Mouse (Mus musculus): ENCODE measurements around the gene Sppl2c. TPM values are rescaled to one million over a fixed set of nuclear protein-coding genes. Genes with fewer than 3 reads are reported as not detected.
"Not testable (repeated sequence)": the region's sequence is repeated elsewhere in the genome, so short reads cannot be mapped to it uniquely, and the experiment has no call there.

The Sppl2c gene
- total RNA-seq, 2 experiments from 2014 or later: not detected

DNA sequence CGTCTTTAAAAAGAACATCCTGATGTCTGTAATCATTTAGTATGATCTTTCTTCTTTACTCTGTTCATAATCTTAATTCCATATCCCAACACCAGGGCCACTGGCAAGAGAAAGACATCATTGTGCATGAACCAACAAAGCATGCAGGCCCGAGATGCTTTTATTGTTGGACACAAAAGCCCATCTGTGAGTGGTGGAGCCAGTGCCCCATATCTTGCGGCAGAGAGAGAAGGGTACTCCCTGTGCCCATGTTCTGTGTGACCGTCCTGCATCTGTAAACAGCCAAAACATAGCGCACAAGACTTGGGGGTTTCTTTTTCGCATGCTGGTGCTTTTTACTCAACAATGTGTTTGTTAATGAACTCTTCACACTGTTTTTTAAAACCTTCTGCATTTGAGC, 25.1 kb downstream of the Sppl2c start:
- intact Hi-C loops (cut with DNase I): no loop called here
- no peak for TF ChIP-seq CTCF (IDR thresholded peaks at IDR 0.05)
- Histone ChIP-seq H3K27ac (no peak overlapping the region), H3K4me3 (no peak overlapping the region)
- DNase-seq: no peak

DNA sequence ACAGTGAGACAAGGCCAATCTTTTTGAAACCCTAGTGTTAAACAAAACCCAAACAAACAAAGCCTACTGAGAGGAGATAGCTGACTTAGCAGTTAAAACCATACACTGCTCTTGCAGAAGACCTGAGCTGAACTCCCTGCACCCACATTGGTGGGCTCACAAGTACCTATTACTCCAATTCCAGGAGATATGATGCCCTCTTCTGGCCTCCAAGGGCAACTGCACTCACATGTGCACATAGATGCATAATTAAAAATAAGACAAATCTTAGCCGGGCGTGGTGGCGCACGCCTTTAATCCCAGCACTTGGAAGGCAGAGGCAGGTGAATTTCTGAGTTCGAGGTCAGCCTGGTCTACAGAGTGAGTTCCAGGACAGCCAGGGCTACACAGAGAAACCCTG, 28.0 kb downstream of the Sppl2c start:
- H3K27ac ChIP-seq; DNase-seq; H3K4me3 ChIP-seq; intact Hi-C loops (cut with DNase I): not testable (repeated sequence)

DNA sequence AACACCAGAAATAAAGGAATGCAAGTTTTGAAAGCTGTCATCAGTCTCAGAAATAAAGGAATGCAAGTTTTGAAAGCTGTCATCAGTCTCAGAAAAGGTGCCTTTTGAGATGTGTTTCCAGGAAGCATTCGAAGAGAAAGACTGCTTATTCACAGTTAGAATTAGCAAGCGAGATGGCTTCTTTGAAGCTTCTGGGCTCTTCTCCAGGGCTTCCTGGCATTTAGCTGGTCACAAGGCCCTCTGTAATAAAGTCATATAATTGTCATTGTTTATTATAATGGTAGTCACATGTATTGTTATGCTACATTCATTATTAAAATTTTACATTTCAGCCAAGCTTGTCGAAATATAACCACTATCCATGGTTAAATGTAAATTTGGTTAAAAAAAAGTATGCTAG, 31.9 kb downstream of the Sppl2c start:
- H3K4me3 ChIP-seq: no peak overlapping the region
- intact Hi-C loops (cut with DNase I): no loop called here
- no peak for DNase-seq
- H3K27ac ChIP-seq: no peak overlapping the region
- TF ChIP-seq CTCF (IDR thresholded peaks at IDR 0.05): no peak

DNA sequence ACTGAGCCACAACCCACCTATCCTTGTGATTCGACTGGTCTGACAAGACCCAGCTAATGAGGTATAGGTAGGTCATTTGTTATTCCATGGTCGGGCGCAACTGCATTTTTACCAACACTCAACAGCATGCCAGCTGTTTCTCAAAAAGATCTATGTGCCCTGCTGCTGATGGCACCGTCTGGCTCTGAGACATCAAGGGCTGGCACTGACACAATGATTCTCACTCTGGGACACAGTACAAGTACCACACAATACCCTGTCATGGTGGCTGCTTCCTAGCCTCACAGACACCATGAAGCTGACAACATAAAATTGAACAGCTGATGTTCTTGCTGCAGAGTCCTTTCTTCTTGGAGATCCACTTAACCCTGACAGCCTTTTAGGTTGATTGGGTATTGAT, 34.2 kb downstream of the Sppl2c start:
- no peak overlapping the region for H3K4me3 ChIP-seq
- H3K27ac ChIP-seq: no peak overlapping the region
- intact Hi-C loops (cut with DNase I): no loop called here
- DNase-seq: no peak
- no peak for TF ChIP-seq CTCF (IDR thresholded peaks at IDR 0.05)

DNA sequence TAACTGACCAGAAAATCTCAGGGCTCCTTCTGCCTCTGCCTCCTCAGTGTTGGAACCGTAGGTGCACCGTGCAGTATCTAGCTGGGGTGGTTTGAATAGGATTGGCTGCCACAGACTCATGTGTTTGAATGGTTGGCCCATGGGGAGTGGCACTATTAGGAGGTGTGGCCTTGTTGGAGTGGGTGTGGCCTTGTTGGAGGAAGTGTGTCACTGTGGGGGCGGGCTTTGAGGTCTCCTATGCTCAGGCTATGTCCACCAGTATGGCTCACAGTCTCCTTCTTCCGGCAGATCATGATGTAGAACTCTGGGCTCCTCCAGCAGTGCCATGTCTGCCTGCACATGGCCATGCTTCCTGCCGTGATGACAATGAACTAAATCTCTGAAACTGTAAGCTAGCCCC, 35.6 kb downstream of the Sppl2c start:
- no peak overlapping the region for H3K27ac ChIP-seq
- intact Hi-C loops (cut with DNase I): no loop called here
- no peak overlapping the region for H3K4me3 ChIP-seq
- DNase-seq: no peak
- TF ChIP-seq CTCF (IDR thresholded peaks at IDR 0.05): no peak

DNA sequence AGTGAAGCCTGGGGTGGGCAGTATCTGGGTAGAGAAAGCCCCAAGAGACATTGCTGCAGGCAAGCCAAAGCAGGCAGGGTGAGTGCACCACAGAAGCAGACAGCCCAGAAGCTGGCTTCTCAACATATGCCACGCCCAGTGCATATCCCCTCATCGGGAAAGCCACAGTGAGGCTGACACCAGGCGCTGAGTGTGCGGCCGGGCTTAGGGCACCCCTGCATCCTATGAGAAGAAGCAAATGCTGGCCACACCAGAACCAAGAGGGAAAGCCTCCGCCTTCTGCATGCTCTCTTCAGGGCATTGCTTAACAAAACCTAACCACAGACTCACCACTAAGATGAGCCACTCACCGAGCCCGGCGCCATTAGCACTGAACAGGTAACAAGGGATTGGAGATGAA, 37.2 kb downstream of the Sppl2c start:
- Histone ChIP-seq H3K4me3 (no peak overlapping the region), H3K27ac (no peak overlapping the region)
- DNase-seq: no peak
- intact Hi-C loops (cut with DNase I): no loop called here
- TF ChIP-seq CTCF (IDR thresholded peaks at IDR 0.05): no peak

DNA sequence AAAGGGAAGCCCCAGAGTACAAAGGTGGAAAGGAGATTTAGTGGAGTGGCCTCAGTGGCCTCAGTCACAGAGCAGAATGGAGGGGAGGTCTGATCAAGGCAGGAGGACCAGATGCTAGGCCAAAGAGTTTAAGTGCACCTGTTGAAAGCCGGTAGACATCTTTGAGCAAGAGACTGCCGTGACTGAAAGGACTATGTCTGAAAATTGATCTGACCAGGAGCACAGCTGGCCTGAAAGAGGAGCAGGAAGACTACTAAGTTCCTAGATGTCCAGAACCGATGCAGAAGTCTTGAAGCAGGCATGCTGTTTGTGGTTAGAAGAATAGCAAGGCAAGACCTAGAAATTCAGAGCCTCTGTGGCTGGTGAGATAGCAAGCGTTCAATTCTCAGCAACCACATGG, 43.3 kb downstream of the Sppl2c start:
- no peak for DNase-seq
- intact Hi-C loops (cut with DNase I): no loop called here
- Histone ChIP-seq H3K27ac (peak overlapping the region; percentile 25; the same call in 1 of the 2 replicates), H3K4me3 (no peak overlapping the region)
- TF ChIP-seq CTCF (IDR thresholded peaks at IDR 0.05): no peak; the same call in 1 of the 2 replicates

DNA sequence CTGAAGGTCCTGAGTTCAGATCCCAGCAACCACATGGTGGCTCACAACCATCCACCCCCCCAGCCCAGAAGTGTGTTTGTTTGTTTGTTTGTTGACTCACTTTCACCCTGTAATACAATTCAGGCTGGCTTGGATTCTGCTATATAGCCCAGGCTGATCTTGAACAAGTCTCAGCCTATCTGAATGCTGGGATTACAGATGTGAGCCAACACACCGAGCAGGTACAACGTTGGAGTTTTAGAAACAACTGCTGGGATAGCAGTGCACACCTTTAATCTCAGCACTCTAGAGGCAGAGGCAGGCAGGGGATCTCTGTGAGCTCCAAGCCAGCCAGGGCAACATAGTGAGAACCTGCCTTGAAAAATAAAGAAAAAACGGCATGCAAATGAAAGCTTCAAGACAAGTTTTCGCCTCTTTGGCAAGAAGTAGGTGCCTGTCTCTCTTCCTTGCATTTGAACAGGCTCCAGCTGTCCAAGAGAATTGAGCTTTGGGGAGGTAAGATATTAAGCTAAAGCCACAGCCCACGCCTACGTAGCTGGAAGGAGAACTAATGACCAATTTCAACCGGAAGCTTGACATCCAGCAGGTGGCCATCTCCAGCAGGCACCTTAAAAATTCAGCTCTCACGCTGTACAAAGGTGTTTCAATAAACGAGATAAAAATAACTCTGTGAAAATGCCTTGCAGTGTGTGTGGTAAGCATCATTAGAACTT, 44.1 kb downstream of the Sppl2c start:
- no peak for DNase-seq
- H3K27ac ChIP-seq: peak overlapping the region; percentile 96
- peak overlapping the region; percentile 82 for H3K4me3 ChIP-seq
- TF ChIP-seq CTCF (IDR thresholded peaks at IDR 0.05): peak; percentile 40
- intact Hi-C loops (cut with DNase I): loop anchor here (10.0 kb wide), 1 partner anchor 235 kb away; the partner anchor contains the start of gene Kansl1

DNA sequence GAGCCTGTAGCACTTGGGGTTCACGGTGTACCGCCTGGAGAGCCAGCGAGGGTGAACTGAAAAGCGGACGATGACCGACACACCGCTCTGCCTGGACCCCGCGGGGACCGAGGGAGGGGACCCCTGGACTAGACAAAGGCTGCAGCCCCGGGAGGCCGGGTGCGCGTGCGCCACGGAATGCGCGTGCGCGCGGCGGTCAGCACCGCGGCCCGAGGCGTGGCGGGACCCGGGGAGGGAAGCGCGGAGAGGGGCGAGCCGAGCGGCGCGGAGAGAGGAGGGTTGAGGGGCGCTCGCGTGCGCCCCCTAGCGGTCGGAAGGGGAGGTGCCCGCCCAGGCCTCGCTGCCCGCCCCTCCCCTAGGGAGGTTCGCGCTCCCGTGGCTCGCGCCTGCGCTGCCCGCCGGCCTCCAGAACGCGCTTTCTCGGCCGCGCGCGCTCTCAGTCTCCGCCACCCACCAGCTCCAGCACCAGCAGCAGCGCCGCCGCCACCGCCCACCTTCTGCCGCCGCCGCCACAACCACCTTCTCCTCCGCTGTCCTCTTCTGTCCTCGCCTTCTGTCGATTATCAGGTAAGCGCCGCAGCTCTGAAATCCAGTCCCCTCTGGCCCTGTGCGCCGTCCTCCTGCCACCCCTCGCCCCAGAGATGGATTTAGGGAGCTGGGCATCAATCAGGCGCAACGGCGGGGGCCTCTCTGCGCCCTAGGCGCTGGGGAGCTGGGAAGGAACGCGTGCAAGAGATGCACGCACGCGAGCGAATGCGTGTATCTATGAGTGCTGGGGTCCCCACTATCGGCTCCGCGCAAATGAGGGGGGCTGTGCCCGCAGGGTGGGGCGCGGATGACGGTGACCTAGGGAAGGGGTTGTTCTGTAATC, 45.1 kb downstream of the Sppl2c start, which contains the start of gene Mapt:
Gene Mapt, plus strand, starts transcription at position 350 of the 871 bp plus-strand sequence.
- TF ChIP-seq CTCF (IDR thresholded peaks at IDR 0.05): no peak; the same call in none of the 2 replicates
- intact Hi-C loops (cut with DNase I): loop anchor here (1.0 to 10.0 kb wide), 2 partner anchors 47 to 234 kb away; partner anchors contain the start of gene Kansl1
- DNase-seq: peak; percentile 94
- Histone ChIP-seq H3K4me3 (peak within 1 kb of the TSS; percentile 82), H3K27ac (peak within 1 kb of the TSS; percentile 96)

DNA sequence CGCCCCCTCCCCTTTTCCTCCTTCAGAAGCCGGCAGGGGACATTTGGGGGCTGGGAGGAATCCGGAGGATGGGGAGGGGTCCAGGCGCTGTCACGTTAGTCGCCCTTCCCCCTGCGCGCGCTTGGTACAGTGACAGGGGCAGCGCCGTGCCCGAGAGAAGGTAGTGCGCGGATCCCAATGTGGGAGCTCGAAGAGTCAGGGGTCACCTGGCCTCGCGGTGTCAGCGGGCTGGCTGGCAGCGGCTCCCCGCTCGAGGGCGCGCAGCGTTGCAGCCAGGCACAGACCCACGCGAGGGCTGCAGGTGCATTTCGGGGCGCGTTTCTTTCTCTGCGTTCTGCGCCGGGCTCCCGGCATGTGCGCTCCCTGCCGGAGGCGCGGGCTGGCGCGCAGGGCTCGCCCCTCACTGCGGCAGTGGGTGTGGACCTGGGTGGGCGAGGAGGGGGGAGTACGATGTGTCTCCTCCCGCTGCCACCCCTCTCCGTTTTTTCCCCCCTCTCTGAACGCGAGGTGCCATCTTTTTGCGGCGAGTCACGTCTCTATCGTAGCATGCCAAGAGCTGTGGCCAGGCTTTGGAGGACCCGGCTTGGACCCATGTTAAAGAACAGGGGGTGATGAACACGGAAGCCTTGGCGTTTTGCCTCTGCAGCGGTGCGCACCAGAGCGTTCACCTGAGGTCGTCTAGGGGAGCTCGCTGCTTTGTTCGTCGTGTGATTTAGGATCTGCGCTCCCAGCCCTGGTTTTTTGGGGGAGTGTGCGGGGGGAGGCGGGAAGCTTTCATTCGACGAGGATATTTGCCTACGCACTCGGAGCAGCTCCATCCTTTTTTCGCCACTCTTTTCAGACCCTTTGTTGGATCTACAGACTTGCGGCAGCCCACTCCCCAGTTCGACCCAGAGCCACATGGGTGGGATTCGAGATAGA, 46.3 kb downstream of the Sppl2c start:
- Histone ChIP-seq H3K4me3 (peak overlapping the region; percentile 82), H3K27ac (peak overlapping the region; percentile 96)
- peak; percentile 15; the same call in 1 of the 2 replicates for TF ChIP-seq CTCF (IDR thresholded peaks at IDR 0.05)
- DNase-seq: peak; percentile 77
- intact Hi-C loops (cut with DNase I): loop anchor here (10.0 kb wide), 1 partner anchor 232 kb away; the partner anchor contains the start of gene Kansl1

DNA sequence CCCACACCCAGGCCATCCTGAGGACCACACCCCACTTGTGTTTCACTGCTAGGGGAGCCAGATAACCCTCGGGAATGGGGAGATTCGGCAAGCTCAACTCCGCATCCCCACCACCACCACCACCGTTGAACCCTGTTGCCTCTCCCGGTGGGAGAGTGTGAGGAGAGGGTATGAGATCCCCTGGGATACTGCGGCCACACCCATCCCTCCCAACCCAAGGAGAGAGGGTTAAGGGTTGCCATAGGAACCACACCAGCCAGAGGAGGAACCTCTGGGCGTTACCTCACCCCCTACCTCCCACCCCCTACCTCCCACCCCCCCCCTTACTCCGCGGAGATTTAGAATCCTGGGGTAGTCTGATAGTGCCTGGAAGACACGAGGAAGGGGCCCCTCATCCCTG, 47.0 kb downstream of the Sppl2c start:
- H3K27ac ChIP-seq: peak overlapping the region; percentile 96; the same call in 1 of the 2 replicates
- H3K4me3 ChIP-seq: peak overlapping the region; percentile 82
- TF ChIP-seq CTCF (IDR thresholded peaks at IDR 0.05): no peak
- DNase-seq: no peak
- intact Hi-C loops (cut with DNase I): loop anchor here (10.0 kb wide), 1 partner anchor 232 kb away; the partner anchor contains the start of gene Kansl1

Measured in gastrocnemius, adult 2 months (tissue).